Mouse (Mus musculus) embryonic facial prominence, embryonic 11.5 days (tissue): ENCODE results near the gene Ascc2. TPM values are rescaled to one million over a fixed set of nuclear protein-coding genes. Genes with fewer than 3 reads are reported as not detected.
"Not testable (repeated sequence)": the region's sequence is repeated elsewhere in the genome, so short reads cannot be mapped to it uniquely, and the experiment has no call there.

ENCODE experiments used
- ATAC-seq: fragments of 200-750 bp; cut with Nextera tagmentation; replicated peaks from 2 replicates; pipeline ENCODE4 v1.8.0; 2017; ENCODE audit warnings: low read depth; ENCODE audit not compliant: insufficient number of reproducible peaks, low FRiP score, low TSS enrichment
- DNase-seq: peaks from one replicate; pipeline ENCODE4 v3.0.0-alpha.2; 2015; ENCODE audit warnings: low spot score
- H3K27ac ChIP-seq: fragments of 300-500 bp; sonication (generic); replicated peaks from 2 replicates; pipeline ENCODE4 v1.5.1; 2014; ENCODE audit warnings: mild to moderate bottlenecking, low read depth, low read length, control low read depth
- H3K27me3 ChIP-seq: fragments of 300-500 bp; sonication (generic); 2 replicates; pipeline ENCODE4 v1.6.1; 2014; ENCODE audit warnings: mild to moderate bottlenecking, low read length, moderate library complexity, mixed read lengths; ENCODE audit not compliant: control insufficient read depth, insufficient read depth
- H3K36me3 ChIP-seq: fragments of 300-500 bp; sonication (generic); replicated peaks from 2 replicates; pipeline ENCODE4 v1.6.1; 2014; ENCODE audit warnings: low read depth, mild to moderate bottlenecking, low read length, moderate library complexity, mixed read lengths; ENCODE audit not compliant: control insufficient read depth, insufficient read depth
- H3K4me1 ChIP-seq: fragments of 300-500 bp; sonication (generic); 2 replicates; pipeline ENCODE4 v1.6.1; 2014; ENCODE audit warnings: low read length, mixed read lengths; ENCODE audit not compliant: control insufficient read depth, insufficient read depth
- H3K4me2 ChIP-seq: fragments of 300-500 bp; sonication (generic); 2 replicates; pipeline ENCODE4 v1.6.1; 2014; ENCODE audit warnings: low read depth, mild to moderate bottlenecking, control low read depth, low read length, moderate library complexity
- H3K4me3 ChIP-seq: fragments of 300-500 bp; sonication (generic); 2 replicates; pipeline ENCODE4 v1.5.1; 2014; ENCODE audit warnings: low read depth, low read length, control low read depth
- H3K9ac ChIP-seq: fragments of 300-500 bp; sonication (generic); replicated peaks from 2 replicates; pipeline ENCODE4 v1.6.1; 2014; ENCODE audit warnings: mild to moderate bottlenecking, control low read depth, low read length
- H3K9me3 ChIP-seq: fragments of 300-500 bp; sonication (generic); replicated peaks from 2 replicates; pipeline ENCODE4 v1.6.1; 2016; ENCODE audit warnings: mild to moderate bottlenecking, low read length, inconsistent platforms, mixed read lengths; ENCODE audit not compliant: control insufficient read depth
- WGBS: fragments of 180-500 bp; shearing (Covaris S2); extraction: QIAGEN DNeasy Blood & Tissue Kit; methylation state at CpG from one replicate; pipeline ENCODE4 v1.1.7; 2014; 5-methylcytosine and 5-hydroxymethylcytosine counted together
- polyA plus RNA-seq: library from polyadenylated mRNA; unstranded; fragments of >200 nt; fragmentation: Nextera tagmentation; extraction: Ambion mirVana; gene quantifications from 2 replicates; pipeline ENCODE4 v1.2.1, GENCODE M21; 2014

Gene Ascc2
- polyA plus RNA-seq, 1 experiment from 2014 or later: 37.0 TPM

- DNase-seq: peak; percentile 95
- WGBS: under 1% methylated on average over 47 of the region's 47 CpGs
- peak within 1 kb of the TSS; percentile 73 for H3K4me3 ChIP-seq
- peak within 1 kb of the TSS; percentile 7; the same call in 1 of the 2 replicates for H3K27ac ChIP-seq
- H3K36me3 ChIP-seq: no peaks in the 10 kb centered on the region; the same call in 1 of the 2 replicates
- no peaks in the 10 kb centered on the region for H3K4me1 ChIP-seq
- peak within 1 kb of the TSS; percentile 80 for H3K9ac ChIP-seq
- no peaks in the 10 kb centered on the region for H3K9me3 ChIP-seq
- no peaks in the 10 kb centered on the region for H3K27me3 ChIP-seq
- H3K4me2 ChIP-seq: peak within 1 kb of the TSS; percentile 70
- ATAC-seq: peak; percentile 93
Measured at GRCm38 (mm10) chr11:4704072-4704964, 66.8 kb downstream of the Ascc2 start, which contains the start of the genes Uqcr10 and Zmat5. Gene Uqcr10 (minus strand): TSS chr11:4704342. Gene Zmat5 (plus strand): TSS chr11:4704678.

- peak overlapping the region; percentile 73 for H3K4me3 ChIP-seq
- H3K36me3 ChIP-seq: no peaks in the 10 kb centered on the region; the same call in 1 of the 2 replicates
- H3K9ac ChIP-seq: peak overlapping the region; percentile 56
- no peak for DNase-seq
- no peak for ATAC-seq
- WGBS: 8% methylated on average over 4 of the region's 4 CpGs
- no peaks in the 10 kb centered on the region for H3K9me3 ChIP-seq
- no peaks in the 10 kb centered on the region for H3K4me1 ChIP-seq
- H3K27ac ChIP-seq: no peak overlapping the region
- peak overlapping the region; percentile 68 for H3K4me2 ChIP-seq
- no peaks in the 10 kb centered on the region for H3K27me3 ChIP-seq
Measured at GRCm38 (mm10) chr11:4705178-4705577, 67.6 kb downstream of the Ascc2 start.

GRCm38 (mm10) chr11:4710188-4710587, 72.6 kb downstream of the Ascc2 start:
- not testable (repeated sequence) for ATAC-seq, H3K9me3 ChIP-seq

GRCm38 (mm10) chr11:4712822-4713221, 75.3 kb downstream of the Ascc2 start:
- Histone ChIP-seq H3K9ac (no peak overlapping the region), H3K4me2 (no peak overlapping the region), H3K4me1 (no peaks in the 10 kb centered on the region), H3K4me3 (no peak overlapping the region), H3K27me3 (no peaks in the 10 kb centered on the region), H3K27ac (no peak overlapping the region), H3K9me3 (no peaks in the 10 kb centered on the region), H3K36me3 (no peaks in the 10 kb centered on the region)
- ATAC-seq (no peak), DNase-seq (no peak)

More at GRCm38 (mm10) chr11:4710188-4710587, 72.6 kb downstream of the Ascc2 start:
- not testable (repeated sequence) for H3K4me3 ChIP-seq, H3K4me2 ChIP-seq, H3K27me3 ChIP-seq, DNase-seq, H3K4me1 ChIP-seq, H3K36me3 ChIP-seq, H3K9ac ChIP-seq, H3K27ac ChIP-seq
- WGBS: 80% methylated on average over 4 of the region's 4 CpGs

GRCm38 (mm10) chr11:4714727-4715126, 77.2 kb downstream of the Ascc2 start:
- Histone ChIP-seq H3K36me3 (no peaks in the 10 kb centered on the region), H3K4me2 (no peak overlapping the region), H3K4me3 (no peak overlapping the region), H3K27me3 (no peaks in the 10 kb centered on the region), H3K4me1 (no peaks in the 10 kb centered on the region), H3K27ac (no peak overlapping the region), H3K9ac (no peak overlapping the region), H3K9me3 (no peaks in the 10 kb centered on the region)
- WGBS: 83% methylated on average over 4 of the region's 4 CpGs
- DNase-seq (no peak), ATAC-seq (no peak)

- H3K4me1 ChIP-seq: no peaks in the 10 kb centered on the region
- ATAC-seq: no peak
- no peaks in the 10 kb centered on the region for H3K9me3 ChIP-seq
- no peaks in the 10 kb centered on the region for H3K36me3 ChIP-seq
- H3K9ac ChIP-seq: no peak overlapping the region
- H3K27ac ChIP-seq: no peak overlapping the region
- DNase-seq: no peak
- 77% methylated on average over 4 of the region's 4 CpGs for WGBS
- H3K4me2 ChIP-seq: no peak overlapping the region
- H3K27me3 ChIP-seq: no peaks in the 10 kb centered on the region
- H3K4me3 ChIP-seq: no peak overlapping the region
Measured at GRCm38 (mm10) chr11:4715596-4715995, 78.0 kb downstream of the Ascc2 start.

- no peak for DNase-seq
- ATAC-seq: no peak
- WGBS: 85% methylated on average over 5 of the region's 5 CpGs
- H3K27ac ChIP-seq: no peak overlapping the region
- no peaks in the 10 kb centered on the region for H3K4me1 ChIP-seq
- H3K4me3 ChIP-seq: no peak overlapping the region
- H3K9ac ChIP-seq: no peak overlapping the region
- no peaks in the 10 kb centered on the region for H3K9me3 ChIP-seq
- no peak overlapping the region for H3K4me2 ChIP-seq
- no peaks in the 10 kb centered on the region for H3K27me3 ChIP-seq
- no peaks in the 10 kb centered on the region for H3K36me3 ChIP-seq
Measured at GRCm38 (mm10) chr11:4716530-4717236, 79.1 kb downstream of the Ascc2 start.

- Histone ChIP-seq H3K27me3 (no peaks in the 10 kb centered on the region), H3K9ac (no peak overlapping the region), H3K9me3 (no peaks in the 10 kb centered on the region), H3K4me1 (no peaks in the 10 kb centered on the region), H3K27ac (no peak overlapping the region), H3K4me3 (no peak overlapping the region), H3K36me3 (no peaks in the 10 kb centered on the region), H3K4me2 (no peak overlapping the region)
- no peak for DNase-seq
- 88% methylated on average over 5 of the region's 5 CpGs for WGBS
- ATAC-seq: no peak
Measured at GRCm38 (mm10) chr11:4718548-4718947, 81.0 kb downstream of the Ascc2 start.
